Mouse (Mus musculus): Measurements from ENCODE around the gene P3h1. TPM values are rescaled to one million over a fixed set of nuclear protein-coding genes. Genes with fewer than 3 reads are reported as not detected.

P3h1 gene
- total RNA-seq (2012; rRNA removed) = 12.9 and 15.7 TPM in 2 replicates
- 10 to 100 TPM in 1 of 2 experiments, not detected in 1; 30.2 TPM for polyA plus RNA-seq (2012; ENCODE audit: insufficient read depth in 1 of 2, insufficient read length in 2 of 2, low read depth in 1 of 2, low replicate concordance in 2 of 2, missing spikeins in 1 of 2)

GRCm38 (mm10) chr4:119232410-119233255, at the start of gene P3h1, which contains the start of gene AU022252:
TSS of gene P3h1 (plus strand) at chr4:119232915.
TSS of gene AU022252 (minus strand) at chr4:119232712.
- Histone ChIP-seq H3K79me2 (ENCODE audit: control insufficient read depth, insufficient read depth, low read length, poor library complexity) (peaks cover 14% of the 10 kb centered on the region), H3K9me3 (replicated peaks; ENCODE audit: insufficient read depth, low read length) (no peaks in the 10 kb centered on the region), H3K27ac (ENCODE audit: control insufficient read depth, low read depth, low read length) (no peak within 1 kb of the TSS), H3K4me3 (ENCODE audit: control insufficient read depth in 1 of 2, insufficient read depth in 1 of 2, low read depth in 2 of 2, low read length in 2 of 2) (peak within 1 kb of the TSS; percentile 92), H3K4me1 (ENCODE audit: control insufficient read depth in 1 of 2, insufficient read depth in 2 of 2, low read length in 2 of 2) (peaks cover 3 to 8% of the 10 kb centered on the region in 2 experiments; a peak in 2 of 4 replicates), H3K9ac (ENCODE audit: control insufficient read depth, low read depth, low read length, poor library complexity, severe bottlenecking) (peak within 1 kb of the TSS; percentile 86), H3K36me3 (ENCODE audit: control insufficient read depth in 1 of 2, insufficient read depth in 2 of 2, low read length in 2 of 2) (peaks cover 0 to 14% of the 10 kb centered on the region in 2 experiments; a peak in 2 of 4 replicates), H3K27me3 (ENCODE audit: control insufficient read depth in 1 of 2, insufficient read depth in 2 of 2, low read length in 2 of 2) (no peaks in the 10 kb centered on the region)
- DNase-seq (ENCODE audit: low read depth, low spot score) = peak; percentile 99
- TF ChIP-seq ZC3H11A (IDR thresholded peaks at IDR 0.05; ENCODE audit: low read depth, low read length) (no peak), USF1 (IDR thresholded peaks at IDR 0.05; ENCODE audit: low read depth, low read length) (no peak), KAT2A (conservative IDR thresholded peaks at IDR 0.05; ENCODE audit: low read depth, low read length) (no peak), POLR2A (IDR thresholded peaks at IDR 0.05; ENCODE audit: control insufficient read depth in 1 of 2, insufficient read depth in 1 of 2, low read depth in 1 of 2, low read length in 2 of 2, poor library complexity in 1 of 2) (peak; percentile 41 to 69), RAD21 (IDR thresholded peaks at IDR 0.05; ENCODE audit: low read depth, low read length) (no peak), NELFE (IDR thresholded peaks at IDR 0.05; ENCODE audit: low read depth, low read length) (peak; percentile 64), POLR2AphosphoS2 (IDR thresholded peaks at IDR 0.05; ENCODE audit: low read length) (no peak), MYC (IDR thresholded peaks at IDR 0.05; ENCODE audit: low read depth, low read length) (no peak), EP300 (IDR thresholded peaks at IDR 0.05; ENCODE audit: low read depth in 1 of 2, low read length in 2 of 2) (no peak), MAZ (IDR thresholded peaks at IDR 0.05; ENCODE audit: low read depth, low read length) (no peak), SIN3A (IDR thresholded peaks at IDR 0.05; ENCODE audit: low read length) (peak; percentile 31; the same call in 1 of the 2 replicates), CHD2 (IDR thresholded peaks at IDR 0.05; ENCODE audit: low read length) (no peak), E2F4 (IDR thresholded peaks at IDR 0.05; ENCODE audit: borderline replicate concordance, low read depth, low read length) (no peak), MAX (IDR thresholded peaks at IDR 0.05; ENCODE audit: low read length) (no peak), HCFC1 (IDR thresholded peaks at IDR 0.05; ENCODE audit: low read depth, low read length) (peak; percentile 71), MAFK (IDR thresholded peaks at IDR 0.05; ENCODE audit: borderline replicate concordance, low read depth, low read length) (no peak), NRF1 (IDR thresholded peaks at IDR 0.05; ENCODE audit: insufficient read depth, low read depth, low read length, poor library complexity, severe bottlenecking) (peak; percentile 73), TAL1 (IDR thresholded peaks at IDR 0.05; ENCODE audit: low read length) (no peak), ETS1 (IDR thresholded peaks at IDR 0.05; ENCODE audit: low read depth, low read length) (no peak), GATA1 (IDR thresholded peaks at IDR 0.05; ENCODE audit: low read depth, low read length) (no peak), MYB (IDR thresholded peaks at IDR 0.05; ENCODE audit: low read depth, low read length) (no peak), RCOR1 (IDR thresholded peaks at IDR 0.05; ENCODE audit: low read depth, low read length) (no peak), ZMIZ1 (IDR thresholded peaks at IDR 0.05; ENCODE audit: low read depth, low read length) (no peak), USF2 (IDR thresholded peaks at IDR 0.05; ENCODE audit: borderline replicate concordance in 1 of 2, insufficient read depth in 1 of 2, low read depth in 1 of 2, low read length in 2 of 2) (no peak), TCF12 (IDR thresholded peaks at IDR 0.05; ENCODE audit: low read depth, low read length) (no peak; the same call in 1 of the 2 replicates), JUND (IDR thresholded peaks at IDR 0.05; ENCODE audit: low read depth, low read length) (no peak), MXI1 (IDR thresholded peaks at IDR 0.05; ENCODE audit: low read depth, low read length) (peak; percentile 60), ELF1 (IDR thresholded peaks at IDR 0.05; ENCODE audit: low read depth, low read length) (no peak), ZNF384 (IDR thresholded peaks at IDR 0.05; ENCODE audit: low read depth, low read length) (no peak), POLR2AphosphoS5 (IDR thresholded peaks at IDR 0.05; ENCODE audit: borderline replicate concordance, low read depth, low read length) (no peak), GABPA (IDR thresholded peaks at IDR 0.05; ENCODE audit: low read depth, low read length) (no peak), TBP (IDR thresholded peaks at IDR 0.05; ENCODE audit: low read depth, low read length) (peak; percentile 62), ZKSCAN1 (IDR thresholded peaks at IDR 0.05; ENCODE audit: low read depth, low read length) (no peak), CTCF (IDR thresholded peaks at IDR 0.05 in 2 of 3, conservative IDR thresholded peaks at IDR 0.05 in 1 of 3; ENCODE audit: control insufficient read depth in 1 of 3, insufficient read depth in 1 of 3, low read depth in 2 of 3, low read length in 3 of 3, poor library complexity in 1 of 3, severe bottlenecking in 1 of 3) (no peak), CHD1 (IDR thresholded peaks at IDR 0.05; ENCODE audit: low read depth, low read length) (no peak), MEF2A (IDR thresholded peaks at IDR 0.05; ENCODE audit: extremely low read depth, insufficient replicate concordance, low read depth, low read length, poor library complexity, severe bottlenecking) (no peak)
